Mouse (Mus musculus) G1E-ER4 (cell line): ENCODE data around the gene Tbc1d10b. TPM values are rescaled to one million over a fixed set of nuclear protein-coding genes. Genes with fewer than 3 reads are reported as not detected.

ENCODE experiments used
- GATA1 ChIP-seq: IDR thresholded peaks from one replicate; pipeline ENCODE4 v1.8.0; 2012; ENCODE audit warnings: low read length, inconsistent platforms
- polyA plus RNA-seq: library from polyadenylated mRNA; stranded (reverse); fragments of >175 nt; gene quantifications from 2 replicates; pipeline ENCODE4 v1.2.3, GENCODE M21; 2012

Tbc1d10b gene
- polyA plus RNA-seq, 1 experiment: 62.5 TPM

GRCm38 (mm10) chr7:127214521-127214920 is 6.3 kb upstream of the Tbc1d10b start:
- no peak for TF ChIP-seq GATA1

GRCm38 (mm10) chr7:127213930-127214329 is 5.7 kb upstream of the Tbc1d10b start:
- no peak for TF ChIP-seq GATA1

GRCm38 (mm10) chr7:127213485-127213884 is 5.2 kb upstream of the Tbc1d10b start:
- TF ChIP-seq GATA1: no peak

GRCm38 (mm10) chr7:127212432-127213250 is 4.4 kb upstream of the Tbc1d10b start:
- no peak for TF ChIP-seq GATA1

- no peak for TF ChIP-seq GATA1
Measured at GRCm38 (mm10) chr7:127211014-127211745, 2.9 kb upstream of the Tbc1d10b start.

GRCm38 (mm10) chr7:127210266-127210665 is 2.0 kb upstream of the Tbc1d10b start:
- TF ChIP-seq GATA1: no peak

GRCm38 (mm10) chr7:127209851-127210250 is 1.6 kb upstream of the Tbc1d10b start:
- no peak for TF ChIP-seq GATA1

GRCm38 (mm10) chr7:127208553-127209438 is 528 bp upstream of the Tbc1d10b start, which contains the start of gene Mylpf:
Gene Mylpf (plus strand): TSS chr7:127208890.
- TF ChIP-seq GATA1: no peak

GRCm38 (mm10) chr7:127207374-127208294 is 634 bp downstream of the Tbc1d10b start:
- no peak for TF ChIP-seq GATA1

GRCm38 (mm10) chr7:127206606-127207005 is 1.7 kb downstream of the Tbc1d10b start:
- no peak for TF ChIP-seq GATA1

- TF ChIP-seq GATA1: no peak
Measured at GRCm38 (mm10) chr7:127196484-127196883, 11.8 kb downstream of the Tbc1d10b start.

- TF ChIP-seq GATA1: no peak
Measured at GRCm38 (mm10) chr7:127195544-127196295, 12.5 kb downstream of the Tbc1d10b start, which contains the start of gene Cd2bp2. Gene Cd2bp2 (minus strand): TSS chr7:127196050.

- no peak for TF ChIP-seq GATA1
Measured at GRCm38 (mm10) chr7:127194633-127195029, 13.6 kb downstream of the Tbc1d10b start.

- no peak for TF ChIP-seq GATA1
Measured at GRCm38 (mm10) chr7:127194011-127194632, 14.1 kb downstream of the Tbc1d10b start.
